Mouse (Mus musculus) cortical plate, adult 2 months (tissue): ENCODE results near the gene Clptm1. TPM values are rescaled to one million over a fixed set of nuclear protein-coding genes. Genes with fewer than 3 reads are reported as not detected.
"Not testable (repeated sequence)": the region's sequence is repeated elsewhere in the genome, so short reads cannot be mapped to it uniquely, and the experiment has no call there.

Source experiments
- H3K27ac ChIP-seq: fragments of 200-500 bp; 2 replicates; pipeline ENCODE4 v1.5.1; 2012; ENCODE audit warnings: low read length, control low read depth, inconsistent platforms; ENCODE audit not compliant: insufficient read depth
- H3K4me1 ChIP-seq: fragments of 200-500 bp; 2 replicates; pipeline ENCODE4 v1.6.1; 2011; ENCODE audit warnings: low read length; ENCODE audit not compliant: control insufficient read depth, insufficient read depth
- H3K4me3 ChIP-seq: fragments of 200-500 bp; 2 replicates; pipeline ENCODE4 v1.5.1; 2011; ENCODE audit warnings: mild to moderate bottlenecking, low read length, control low read depth; ENCODE audit not compliant: insufficient read depth
- CTCF ChIP-seq: fragments of 200-500 bp; IDR thresholded peaks from 2 replicates; pipeline ENCODE4 v1.5.1; 2011; ENCODE audit warnings: mild to moderate bottlenecking, control low read depth, low read length; ENCODE audit not compliant: insufficient read depth; ENCODE audit errors: extremely low read depth
- POLR2A ChIP-seq: fragments of 200-500 bp; IDR thresholded peaks from 2 replicates; pipeline ENCODE4 v1.6.1; 2011; ENCODE audit warnings: mild to moderate bottlenecking, low read length, control low read depth; ENCODE audit not compliant: insufficient read depth; ENCODE audit errors: extremely low read depth
- polyA plus RNA-seq: library from polyadenylated mRNA; depleted of rRNA; stranded (reverse); fragments of >200 nt; gene quantifications from 2 replicates; pipeline ENCODE4 v1.2.3, GENCODE M21; 2012

The Clptm1 gene
- polyA plus RNA-seq, 1 experiment, result 147 TPM

GRCm38 (mm10) chr7:19693421-19693820, 28.6 kb upstream of the Clptm1 start:
- Histone ChIP-seq H3K4me3 (no peak overlapping the region), H3K27ac (no peak overlapping the region), H3K4me1 (no peaks in the 10 kb centered on the region)
- TF ChIP-seq CTCF (no peak), POLR2A (no peak)

- H3K27ac ChIP-seq, result no peak within 1 kb of the TSS
- no peak for TF ChIP-seq CTCF
- no peak for TF ChIP-seq POLR2A
- no peak within 1 kb of the TSS for H3K4me3 ChIP-seq
- H3K4me1 ChIP-seq, result no peaks in the 10 kb centered on the region
Measured at GRCm38 (mm10) chr7:19691873-19692865, 27.3 kb upstream of the Clptm1 start, which contains the start of gene Apoc1. Gene Apoc1 (minus strand): TSS chr7:19692660.

- Histone ChIP-seq H3K4me1 (no peaks in the 10 kb centered on the region), H3K27ac (no peak overlapping the region)
- TF ChIP-seq POLR2A, result no peak
- no peak for TF ChIP-seq CTCF
Measured at GRCm38 (mm10) chr7:19691434-19691833, 26.6 kb upstream of the Clptm1 start.

GRCm38 (mm10) chr7:19690845-19691244, 26.0 kb upstream of the Clptm1 start:
- Histone ChIP-seq H3K27ac (no peak overlapping the region), H3K4me3 (no peak overlapping the region), H3K4me1 (no peaks in the 10 kb centered on the region)
- no peak for TF ChIP-seq POLR2A
- TF ChIP-seq CTCF, result no peak

More at GRCm38 (mm10) chr7:19691434-19691833, 26.6 kb upstream of the Clptm1 start:
- H3K4me3 ChIP-seq, result no peak overlapping the region

- TF ChIP-seq CTCF (no peak), POLR2A (no peak)
- no peaks in the 10 kb centered on the region for H3K4me1 ChIP-seq
- no peak overlapping the region for H3K27ac ChIP-seq
- H3K4me3 ChIP-seq, result no peak overlapping the region
Measured at GRCm38 (mm10) chr7:19688611-19689010, 23.8 kb upstream of the Clptm1 start.

GRCm38 (mm10) chr7:19688101-19688500, 23.3 kb upstream of the Clptm1 start:
- Histone ChIP-seq H3K4me3 (no peak overlapping the region), H3K27ac (no peak overlapping the region), H3K4me1 (no peaks in the 10 kb centered on the region)
- no peak for TF ChIP-seq CTCF
- TF ChIP-seq POLR2A, result no peak

GRCm38 (mm10) chr7:19686927-19687583, 22.2 kb upstream of the Clptm1 start:
- H3K27ac ChIP-seq, H3K4me3 ChIP-seq, H3K4me1 ChIP-seq: not testable (repeated sequence)

- no peaks in the 10 kb centered on the region for H3K4me1 ChIP-seq
- H3K4me3 ChIP-seq, result no peak overlapping the region
- TF ChIP-seq POLR2A (no peak), CTCF (no peak)
- no peak overlapping the region for H3K27ac ChIP-seq
Measured at GRCm38 (mm10) chr7:19686521-19686920, 21.7 kb upstream of the Clptm1 start.

- H3K4me1 ChIP-seq, result no peaks in the 10 kb centered on the region
- no peak overlapping the region for H3K27ac ChIP-seq
- H3K4me3 ChIP-seq, result no peak overlapping the region
- TF ChIP-seq CTCF (no peak), POLR2A (no peak)
Measured at GRCm38 (mm10) chr7:19685374-19685773, 20.5 kb upstream of the Clptm1 start.

- H3K27ac ChIP-seq, result no peak overlapping the region
- H3K4me1 ChIP-seq, result no peaks in the 10 kb centered on the region
- no peak overlapping the region for H3K4me3 ChIP-seq
- TF ChIP-seq CTCF, result no peak
- TF ChIP-seq POLR2A, result no peak
Measured at GRCm38 (mm10) chr7:19683771-19684201, 19.0 kb upstream of the Clptm1 start.
